Mouse (Mus musculus) thymus, adult 2 months (tissue): ENCODE results near the gene Chil3. TPM values are rescaled to one million over a fixed set of nuclear protein-coding genes. Genes with fewer than 3 reads are reported as not detected.

ENCODE experiments used
- DNase-seq: peaks from one replicate; pipeline ENCODE4 v3.0.0; 2021
- H3K27ac ChIP-seq: fragments of 200-500 bp; 2 replicates; pipeline ENCODE4 v1.5.1; 2012; ENCODE audit warnings: low read length, control low read depth; ENCODE audit not compliant: control insufficient read depth, insufficient read depth
- H3K27me3 ChIP-seq: fragments of 200-500 bp; 2 replicates; pipeline ENCODE4 v1.6.1; 2012; ENCODE audit warnings: mild to moderate bottlenecking, low read length, moderate library complexity, mixed read lengths; ENCODE audit not compliant: control insufficient read depth, insufficient read depth
- H3K36me3 ChIP-seq: fragments of 200-500 bp; 2 replicates; pipeline ENCODE4 v1.6.1; 2012; ENCODE audit warnings: mild to moderate bottlenecking, low read length, moderate library complexity; ENCODE audit not compliant: control insufficient read depth, insufficient read depth
- H3K4me1 ChIP-seq: fragments of 200-500 bp; replicated peaks from 2 replicates; pipeline ENCODE4 v1.6.1; 2012; ENCODE audit warnings: low read length; ENCODE audit not compliant: control insufficient read depth, insufficient read depth
- H3K4me3 ChIP-seq: fragments of 200-500 bp; 2 replicates; pipeline ENCODE4 v1.5.1; 2012; ENCODE audit warnings: mild to moderate bottlenecking, low read length, control low read depth, moderate library complexity; ENCODE audit not compliant: control insufficient read depth, insufficient read depth
- CTCF ChIP-seq: fragments of 200-500 bp; IDR thresholded peaks from 2 replicates; pipeline ENCODE4 v1.5.1; 2012; ENCODE audit warnings: mild to moderate bottlenecking, control low read depth, low read length, moderate library complexity, borderline replicate concordance; ENCODE audit not compliant: control insufficient read depth, poor library complexity, insufficient read depth; ENCODE audit errors: extremely low read depth
- POLR2A ChIP-seq: fragments of 200-500 bp; IDR thresholded peaks from 2 replicates; pipeline ENCODE4 v1.6.1; 2012; ENCODE audit warnings: mild to moderate bottlenecking, low read length, control low read depth, moderate library complexity; ENCODE audit not compliant: control insufficient read depth, poor library complexity, insufficient read depth; ENCODE audit errors: extremely low read depth
- WGBS: fragments of 180-500 bp; shearing (Covaris S2); methylation state at CpG from one replicate; pipeline ENCODE4 v1.1.7; 2018; 5-methylcytosine and 5-hydroxymethylcytosine counted together
- polyA plus RNA-seq: library from polyadenylated mRNA; depleted of rRNA; stranded (reverse); fragments of >200 nt; gene quantifications from 2 replicates; pipeline ENCODE4 v1.2.3, GENCODE M21; 2012; rRNA removed

Gene Chil3
- polyA plus RNA-seq, 1 experiment, result 2.2 TPM

DNA sequence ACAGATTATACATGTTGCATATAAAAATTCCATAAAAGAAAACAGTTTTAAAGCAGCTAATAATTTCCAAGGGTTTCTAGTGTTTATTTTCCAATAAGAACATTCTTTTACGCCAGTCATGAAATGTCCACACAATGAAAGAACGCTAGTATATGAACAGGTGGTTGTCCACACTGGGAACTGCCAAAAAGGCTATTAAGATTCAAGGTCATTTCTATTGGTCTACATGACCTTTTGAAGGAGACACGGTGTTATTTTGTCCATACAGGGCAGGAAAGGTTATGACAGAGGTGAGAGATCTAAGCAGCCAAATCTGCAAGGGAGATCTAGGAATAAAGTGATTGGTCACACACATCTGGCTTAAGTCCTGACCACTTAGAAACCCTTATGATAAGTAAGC, 54.4 kb downstream of the Chil3 start, which contains the start of gene Chia1:
Gene Chia1 (plus strand): TSS at position 301 of the 400 bp plus-strand sequence.
- H3K4me1 ChIP-seq, result no peaks in the 10 kb centered on the region
- TF ChIP-seq CTCF (no peak), POLR2A (no peak)
- H3K27me3 ChIP-seq, result no peaks in the 10 kb centered on the region
- no peak for DNase-seq
- H3K36me3 ChIP-seq, result no peaks in the 10 kb centered on the region
- no peak within 1 kb of the TSS for H3K4me3 ChIP-seq
- H3K27ac ChIP-seq, result no peak within 1 kb of the TSS
- 90% methylated on average over 3 of the region's 3 CpGs for WGBS

Other genes with a start within 250 kb of the Chil3 start
- 2.6 and 3.7 TPM in 2 replicates for gene I830077J02Rik, start 234.9 kb downstream of the Chil3 start, polyA plus RNA-seq
- gene Wdr77, start 208.2 kb downstream of the Chil3 start, polyA plus RNA-seq, result 46.1 and 56.1 TPM in 2 replicates
- gene Atp5f1, start 207.5 kb downstream of the Chil3 start, polyA plus RNA-seq, result 139 and 148 TPM in 2 replicates
- gene Ovgp1, start 193.9 kb downstream of the Chil3 start, polyA plus RNA-seq, result 3.5 and 3.9 TPM in 2 replicates
- 0.19 and 0.29 TPM in 2 replicates for gene Pifo, start 152.9 kb downstream of the Chil3 start, polyA plus RNA-seq
- 0.12 and 0.27 TPM in 2 replicates for gene Chil5, start 134.8 kb downstream of the Chil3 start, polyA plus RNA-seq
- 0.20 TPM in 2 replicates for gene Chia1, start 54.3 kb downstream of the Chil3 start, polyA plus RNA-seq
- 0.61 and 0.89 TPM in 2 replicates for gene Chil4, start 51.9 kb upstream of the Chil3 start, polyA plus RNA-seq
- gene Chil6, start 238.6 kb upstream of the Chil3 start, polyA plus RNA-seq, result 0.11 TPM in 2 replicates